23 mouse cellular contexts compared by ENCODE assay signal in genomic region chr17:35567767-35568166, GRCm38 (mm10). TPM values are rescaled to one million over a fixed set of nuclear protein-coding genes. Genes with fewer than 3 reads are reported as not detected.
A peak's percentile ranks its signal among the peaks of the same experiment; 100 is the strongest.
DNase-seq lines count a peak whose midpoint lies in the region; ATAC-seq lines count a peak whose summit lies in the region.
"Had no signal": no experiment of that assay in that cellular context is flagged by ENCODE, and none has a peak within 500 bp of the region (broad histone marks: within the 10 kb centered on the region; RNA-seq: fewer than 3 reads in every experiment).

No protein-coding gene starts in this region.

- no peak for ATAC-seq in heart, embryonic 13.5 days (ENCODE audit: extremely low read depth, insufficient number of reproducible peaks, low FRiP score, low TSS enrichment)
- peak; percentile 23; the same call in 1 of the 2 replicates for ATAC-seq in kidney, embryonic 16.5 days (ENCODE audit: low FRiP score, low TSS enrichment)
- ATAC-seq: forebrain, embryonic 14.5 days had no signal

- no peak overlapping the region for H3K9ac ChIP-seq in heart, embryonic 13.5 days
- H3K9ac ChIP-seq in kidney, embryonic 16.5 days (replicated peaks; ENCODE audit: low read length), result no peak overlapping the region
- H3K9ac ChIP-seq: embryonic facial prominence, embryonic 15.5 days; hindbrain, embryonic 14.5 days had no signal

- H3K27ac ChIP-seq in heart, embryonic 13.5 days (replicated peaks), result no peak overlapping the region
- H3K27ac ChIP-seq in kidney, embryonic 16.5 days (ENCODE audit: low read length), result no peak overlapping the region
- H3K27ac ChIP-seq: embryonic facial prominence, embryonic 15.5 days; gastrocnemius, adult 2 months; hindbrain, embryonic 14.5 days had no signal

- WGBS in heart, embryonic 13.5 days, result 18% methylated on average over 9 of the region's 9 CpGs
- 20% methylated on average over 9 of the region's 9 CpGs for WGBS in kidney, embryonic 16.5 days

- no peaks in the 10 kb centered on the region for H3K9me3 ChIP-seq in heart, embryonic 13.5 days
- H3K9me3 ChIP-seq in kidney, embryonic 16.5 days (ENCODE audit: low read length), result no peaks in the 10 kb centered on the region
- H3K9me3 ChIP-seq: embryonic facial prominence, embryonic 15.5 days; forebrain, embryonic 10.5 days; G1E had no signal

- H3K36me3 ChIP-seq in heart, embryonic 13.5 days, result no peaks in the 10 kb centered on the region
- no peaks in the 10 kb centered on the region for H3K36me3 ChIP-seq in kidney, embryonic 16.5 days (ENCODE audit: insufficient read depth, low read length)
- H3K36me3 ChIP-seq: embryonic facial prominence, embryonic 15.5 days; forebrain, embryonic 10.5 days; G1E had no signal

- no peak for DNase-seq in heart, postnatal 36 days
- DNase-seq in kidney, adult 8-10 months, result no peak
- peak; percentile 2 for DNase-seq in testis, postnatal 14 days (ENCODE audit: low spot score)
- no peak for DNase-seq in testis, postnatal 10 days (ENCODE audit: low spot score)
- DNase-seq in spleen, adult 12 weeks (ENCODE audit: low spot score), result no peak
- DNase-seq: adrenal gland, adult 8-10 months; adrenal gland, postnatal 36 days; cerebellum, adult 2 months; cerebellum, postnatal 10 days; gastrocnemius, adult 2 months; gastrocnemius, postnatal 25 days; heart, postnatal 4 days had no signal

- 0 out of 2 replicates have a peak overlapping the region, but pooled peaks have one; percentile 9 for H3K4me2 ChIP-seq in heart, embryonic 13.5 days
- H3K4me2 ChIP-seq in kidney, embryonic 16.5 days (replicated peaks; ENCODE audit: low read depth, low read length), result no peak overlapping the region
- H3K4me2 ChIP-seq: embryonic facial prominence, embryonic 15.5 days; hindbrain, embryonic 14.5 days had no signal

- H3K4me1 ChIP-seq in heart, embryonic 13.5 days, result peaks cover 13% of the 10 kb centered on the region
- H3K4me1 ChIP-seq in kidney, embryonic 16.5 days (ENCODE audit: insufficient read depth, low read length), result peaks cover 8% of the 10 kb centered on the region; the same call in 1 of the 2 replicates

- peaks cover 45% of the 10 kb centered on the region for H3K27me3 ChIP-seq in heart, embryonic 13.5 days (replicated peaks)
- H3K27me3 ChIP-seq in kidney, embryonic 16.5 days (ENCODE audit: insufficient read depth, low read length), result peaks cover 26% of the 10 kb centered on the region

- intact Hi-C loops in heart, postnatal 36 days (cut with DNase I), result no loop called here

- no peak overlapping the region for H3K4me3 ChIP-seq in heart, embryonic 13.5 days
- no peak overlapping the region for H3K4me3 ChIP-seq in kidney, embryonic 16.5 days (ENCODE audit: low read length)
- H3K4me3 ChIP-seq: embryonic facial prominence, embryonic 15.5 days; erythroblast, embryonic 14.5 days; forebrain, embryonic 10.5 days; gastrocnemius, adult 2 months had no signal

RNA-seq across cellular contexts. Expression of gene 2300002M23Rik, which starts 0.5 kb away (rescaled TPM):
- not detected in 2 replicates for polyA plus RNA-seq in heart, embryonic 13.5 days (2015; fragmentation: Nextera tagmentation; extraction: Ambion mirVana)
- not detected for total RNA-seq in heart, postnatal 36 days (2021)
- polyA plus RNA-seq in kidney, embryonic 16.5 days (2015; fragmentation: Nextera tagmentation; extraction: Ambion mirVana), result not detected in 2 replicates
- total RNA-seq: adrenal gland, adult 8-10 months; adrenal gland, postnatal 36 days; CH12.LX; gastrocnemius, adult 2 months; gastrocnemius, postnatal 25 days; granulocyte monocyte progenitor cell, adult 5-6 weeks; heart, postnatal 4 days had no signal
- polyA plus RNA-seq: cerebellum, adult 2 months; embryonic facial prominence, embryonic 11.5 days; erythroblast, embryonic 14.5 days; forebrain, embryonic 10.5 days; forebrain, embryonic 14.5 days; G1E; hindbrain, embryonic 14.5 days had no signal

RNA-seq across cellular contexts. Expression of gene Cdsn, which starts 15.8 kb away (rescaled TPM):
- 0.39 and 0.42 TPM in 2 replicates for polyA plus RNA-seq in heart, embryonic 13.5 days (2015; fragmentation: Nextera tagmentation; extraction: Ambion mirVana)
- under 1 TPM; 0.19 to 0.39 TPM for total RNA-seq in heart, postnatal 36 days (2021)
- 0.20 TPM in 1 of 2 replicates, not detected in the other for polyA plus RNA-seq in kidney, embryonic 16.5 days (2015; fragmentation: Nextera tagmentation; extraction: Ambion mirVana)
- total RNA-seq: G1E; gastrocnemius, adult 2 months; granulocyte monocyte progenitor cell, adult 5-6 weeks had no signal
- polyA plus RNA-seq: embryonic facial prominence, embryonic 11.5 days; erythroblast, embryonic 14.5 days; forebrain, embryonic 10.5 days; G1E had no signal

RNA-seq across cellular contexts. Expression of gene Sfta2, which starts 33.6 kb away (rescaled TPM):
- 1.5 and 1.8 TPM in 2 replicates for polyA plus RNA-seq in heart, embryonic 13.5 days (2015; fragmentation: Nextera tagmentation; extraction: Ambion mirVana)
- not detected for total RNA-seq in heart, postnatal 36 days (2021)
- polyA plus RNA-seq in kidney, embryonic 16.5 days (2015; fragmentation: Nextera tagmentation; extraction: Ambion mirVana), result 1.8 and 7.3 TPM in 2 replicates
- total RNA-seq: adrenal gland, adult 8-10 months; adrenal gland, postnatal 36 days; CH12.LX; G1E; gastrocnemius, adult 2 months; gastrocnemius, postnatal 25 days; granulocyte monocyte progenitor cell, adult 5-6 weeks; heart, postnatal 4 days had no signal
- polyA plus RNA-seq: cerebellum, adult 2 months; embryonic facial prominence, embryonic 11.5 days; erythroblast, embryonic 14.5 days; forebrain, embryonic 10.5 days; G1E; hindbrain, embryonic 14.5 days had no signal

RNA-seq across cellular contexts. Expression of gene Psors1c2, which starts 34.8 kb away (rescaled TPM):
- 0.90 and 1.5 TPM in 2 replicates for polyA plus RNA-seq in heart, embryonic 13.5 days (2015; fragmentation: Nextera tagmentation; extraction: Ambion mirVana)
- total RNA-seq in heart, postnatal 36 days (2021), result not detected
- polyA plus RNA-seq in kidney, embryonic 16.5 days (2015; fragmentation: Nextera tagmentation; extraction: Ambion mirVana), result 1.5 TPM in 2 replicates
- total RNA-seq: adrenal gland, adult 8-10 months; adrenal gland, postnatal 36 days; CH12.LX; gastrocnemius, adult 2 months; gastrocnemius, postnatal 25 days; granulocyte monocyte progenitor cell, adult 5-6 weeks; heart, postnatal 4 days had no signal
- polyA plus RNA-seq: cerebellum, adult 2 months had no signal

RNA-seq across cellular contexts. Expression of gene Cchcr1, which starts 50.9 kb away (rescaled TPM):
- polyA plus RNA-seq in heart, embryonic 13.5 days (2015; fragmentation: Nextera tagmentation; extraction: Ambion mirVana), result 12.3 and 14.6 TPM in 2 replicates
- total RNA-seq in heart, postnatal 36 days (2021), result 1 to 10 TPM; 2.3 to 2.9 TPM
- polyA plus RNA-seq in kidney, embryonic 16.5 days (2015; fragmentation: Nextera tagmentation; extraction: Ambion mirVana), result 17.3 and 20.5 TPM in 2 replicates
